Mouse (Mus musculus) retina, postnatal 1 day (tissue): Measurements from ENCODE around the gene Snrnp40.

ENCODE experiments used
- DNase-seq: peaks from one replicate; pipeline ENCODE4 v3.0.0-alpha.2; 2012

Snrnp40 gene

GRCm38 (mm10) chr4:130387256-130387655 is 27.3 kb downstream of the Snrnp40 start:
- DNase-seq, result no peak

- DNase-seq, result no peak
Observed at GRCm38 (mm10) chr4:130389496-130389895, 29.6 kb downstream of the Snrnp40 start.

- DNase-seq, result no peak
Observed at GRCm38 (mm10) chr4:130389927-130390326, 30.0 kb downstream of the Snrnp40 start.

- DNase-seq, result peak; percentile 44
Observed at GRCm38 (mm10) chr4:130391265-130391664, 31.3 kb downstream of the Snrnp40 start.
